Mouse (Mus musculus): ENCODE data around the gene Gnb1. TPM values are rescaled to one million over a fixed set of nuclear protein-coding genes. Genes with fewer than 3 reads are reported as not detected.

The Gnb1 gene
- polyA plus RNA-seq, 1 experiment: 1,603 TPM

GRCm38 (mm10) chr4:155492131-155492633 lies 1.0 kb downstream of the Gnb1 start:
- H3K27me3 ChIP-seq (ENCODE audit: control insufficient read depth, insufficient read depth, low read length): no peaks in the 10 kb centered on the region
- H3K27ac ChIP-seq (ENCODE audit: insufficient read depth, low read depth, low read length): peak overlapping the region; percentile 77
- WGBS: under 1% methylated on average over 51 of the region's 51 CpGs
- no peak for TF ChIP-seq CTCF (IDR thresholded peaks at IDR 0.05; ENCODE audit: extremely low read depth, insufficient read length, insufficient replicate concordance, low read depth, low read length)
- TF ChIP-seq POLR2A (IDR thresholded peaks at IDR 0.05; ENCODE audit: low read depth, low read length): peak; percentile 34; the same call in 1 of the 2 replicates
- H3K4me1 ChIP-seq (ENCODE audit: control insufficient read depth, insufficient read depth, insufficient read length, low read length): peaks cover 25% of the 10 kb centered on the region; the same call in 1 of the 2 replicates
- H3K4me3 ChIP-seq (ENCODE audit: low read depth, low read length): peak overlapping the region; percentile 79
- H3K36me3 ChIP-seq (ENCODE audit: control insufficient read depth, insufficient read depth, low read length): peaks cover 1% of the 10 kb centered on the region; the same call in 1 of the 2 replicates

- TF ChIP-seq CTCF (IDR thresholded peaks at IDR 0.05; ENCODE audit: extremely low read depth, insufficient read length, insufficient replicate concordance, low read depth, low read length) (no peak), POLR2A (IDR thresholded peaks at IDR 0.05; ENCODE audit: low read depth, low read length) (no peak)
- H3K36me3 ChIP-seq (ENCODE audit: control insufficient read depth, insufficient read depth, low read length): peaks cover 1% of the 10 kb centered on the region; the same call in 1 of the 2 replicates
- H3K27ac ChIP-seq (ENCODE audit: insufficient read depth, low read depth, low read length): no peak overlapping the region
- no peaks in the 10 kb centered on the region for H3K27me3 ChIP-seq (ENCODE audit: control insufficient read depth, insufficient read depth, low read length)
- H3K4me3 ChIP-seq (ENCODE audit: low read depth, low read length): peak overlapping the region; percentile 27
- H3K4me1 ChIP-seq (ENCODE audit: control insufficient read depth, insufficient read depth, insufficient read length, low read length): peaks cover 11% of the 10 kb centered on the region; the same call in 1 of the 2 replicates
- WGBS: 31% methylated on average over 4 of the region's 4 CpGs
These were observed 3.7 kb downstream of the Gnb1 start for GRCm38 (mm10) chr4:155494891-155495290.

DNA sequence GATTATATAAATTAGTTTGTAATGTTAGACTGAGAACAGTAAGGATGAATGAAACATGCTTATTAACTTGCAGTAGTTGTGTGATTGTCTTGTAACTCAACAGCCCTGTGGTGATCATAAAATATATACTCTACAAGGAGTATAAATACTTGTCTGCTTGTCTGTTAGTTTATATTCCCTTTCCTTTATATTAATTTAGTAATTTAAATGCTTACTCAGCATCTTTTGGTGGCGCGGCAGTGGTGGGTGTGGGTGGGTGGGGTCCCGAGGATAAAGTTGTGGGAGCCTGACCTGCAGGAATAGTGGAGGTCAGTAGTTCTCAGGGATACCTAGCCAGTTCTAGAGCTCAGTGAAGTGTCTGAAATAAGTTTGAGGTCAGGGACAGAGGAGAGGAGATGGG lies 6.8 kb downstream of the Gnb1 start:
- H3K27ac ChIP-seq (ENCODE audit: insufficient read depth, low read depth, low read length): no peak overlapping the region
- H3K36me3 ChIP-seq (ENCODE audit: control insufficient read depth, insufficient read depth, low read length): peaks cover 1% of the 10 kb centered on the region; the same call in 1 of the 2 replicates
- H3K27me3 ChIP-seq (ENCODE audit: control insufficient read depth, insufficient read depth, low read length): no peaks in the 10 kb centered on the region
- WGBS: 43% methylated on average over 3 of the region's 3 CpGs
- no peak overlapping the region for H3K4me3 ChIP-seq (ENCODE audit: low read depth, low read length)
- no peak for TF ChIP-seq CTCF (IDR thresholded peaks at IDR 0.05; ENCODE audit: extremely low read depth, insufficient read length, insufficient replicate concordance, low read depth, low read length)
- no peak for TF ChIP-seq POLR2A (IDR thresholded peaks at IDR 0.05; ENCODE audit: low read depth, low read length)
- H3K4me1 ChIP-seq (ENCODE audit: control insufficient read depth, insufficient read depth, insufficient read length, low read length): peaks cover 13% of the 10 kb centered on the region

GRCm38 (mm10) chr4:155501126-155501525 lies 10.0 kb downstream of the Gnb1 start:
- Histone ChIP-seq H3K4me3 (ENCODE audit: low read depth, low read length) (no peak overlapping the region), H3K27me3 (ENCODE audit: control insufficient read depth, insufficient read depth, low read length) (no peaks in the 10 kb centered on the region), H3K27ac (ENCODE audit: insufficient read depth, low read depth, low read length) (no peak overlapping the region), H3K36me3 (ENCODE audit: control insufficient read depth, insufficient read depth, low read length) (peaks cover 7% of the 10 kb centered on the region), H3K4me1 (ENCODE audit: control insufficient read depth, insufficient read depth, insufficient read length, low read length) (peaks cover 19% of the 10 kb centered on the region)
- TF ChIP-seq POLR2A (IDR thresholded peaks at IDR 0.05; ENCODE audit: low read depth, low read length) (no peak), CTCF (IDR thresholded peaks at IDR 0.05; ENCODE audit: extremely low read depth, insufficient read length, insufficient replicate concordance, low read depth, low read length) (no peak)
- 72% methylated on average over 2 of the region's 2 CpGs for WGBS

DNA sequence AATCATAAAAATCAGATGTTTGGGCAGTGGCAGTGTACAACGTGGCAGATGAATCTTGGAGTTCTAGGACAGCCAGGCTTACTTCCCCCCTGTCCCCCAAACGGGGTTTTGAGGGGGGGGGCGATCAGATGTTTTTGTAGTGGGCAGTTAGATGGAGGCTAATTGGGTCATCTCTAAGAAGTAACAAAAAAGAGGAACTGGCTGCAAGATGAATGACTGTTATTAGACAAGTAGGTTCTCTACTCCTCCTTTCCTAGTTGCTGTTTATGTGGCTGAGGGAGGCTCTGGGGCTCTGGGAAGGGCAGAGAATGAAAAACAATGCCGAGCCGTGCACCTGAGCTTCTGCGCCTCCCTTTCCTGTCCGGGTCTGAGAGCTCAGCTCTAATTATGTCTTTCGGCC lies 13.9 kb downstream of the Gnb1 start:
- TF ChIP-seq CTCF (IDR thresholded peaks at IDR 0.05; ENCODE audit: extremely low read depth, insufficient read length, insufficient replicate concordance, low read depth, low read length): no peak
- TF ChIP-seq POLR2A (IDR thresholded peaks at IDR 0.05; ENCODE audit: low read depth, low read length): no peak
- 39% methylated on average over 8 of the region's 8 CpGs for WGBS
- Histone ChIP-seq H3K36me3 (ENCODE audit: control insufficient read depth, insufficient read depth, low read length) (peaks cover 5% of the 10 kb centered on the region), H3K4me1 (ENCODE audit: control insufficient read depth, insufficient read depth, insufficient read length, low read length) (peaks cover 15% of the 10 kb centered on the region), H3K4me3 (ENCODE audit: low read depth, low read length) (no peak overlapping the region), H3K27ac (ENCODE audit: insufficient read depth, low read depth, low read length) (no peak overlapping the region), H3K27me3 (ENCODE audit: control insufficient read depth, insufficient read depth, low read length) (no peaks in the 10 kb centered on the region)

DNA sequence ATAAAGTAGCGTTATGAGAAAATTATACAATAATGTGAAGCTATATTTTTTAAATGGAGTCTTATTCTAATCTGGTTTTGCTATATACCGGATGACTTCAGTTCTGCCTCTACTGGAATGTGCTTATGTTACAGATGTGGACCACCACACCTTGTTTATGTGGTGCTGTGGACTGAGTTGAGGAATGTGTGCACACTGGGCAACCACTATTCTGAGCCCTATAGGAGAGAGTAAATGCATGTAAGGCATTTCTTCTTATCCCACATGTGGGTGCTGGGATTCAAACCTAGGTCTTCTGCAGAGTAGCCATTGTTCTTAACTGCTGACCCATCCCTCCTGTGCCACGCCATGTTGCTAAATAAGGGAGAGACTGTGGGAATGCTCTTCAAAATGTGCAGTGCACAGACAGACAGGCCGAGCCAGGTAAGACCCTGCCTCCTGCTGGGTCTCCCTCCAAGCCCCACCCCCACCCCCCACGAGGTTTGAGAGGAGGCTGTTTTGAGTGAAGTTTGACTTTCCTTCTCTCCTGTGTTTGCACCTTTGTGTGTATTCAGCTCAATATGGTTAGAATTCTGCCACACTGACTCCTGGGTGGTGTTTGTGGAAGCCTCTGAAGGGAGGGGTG lies 14.6 kb downstream of the Gnb1 start:
- WGBS: 75% methylated on average over 5 of the region's 5 CpGs
- no peaks in the 10 kb centered on the region for H3K27me3 ChIP-seq (ENCODE audit: control insufficient read depth, insufficient read depth, low read length)
- H3K36me3 ChIP-seq (ENCODE audit: control insufficient read depth, insufficient read depth, low read length): peaks cover 8% of the 10 kb centered on the region
- H3K4me1 ChIP-seq (ENCODE audit: control insufficient read depth, insufficient read depth, insufficient read length, low read length): peaks cover 17% of the 10 kb centered on the region
- H3K4me3 ChIP-seq (ENCODE audit: low read depth, low read length): no peak overlapping the region
- TF ChIP-seq CTCF (IDR thresholded peaks at IDR 0.05; ENCODE audit: extremely low read depth, insufficient read length, insufficient replicate concordance, low read depth, low read length) (no peak), POLR2A (IDR thresholded peaks at IDR 0.05; ENCODE audit: low read depth, low read length) (no peak)
- no peak overlapping the region for H3K27ac ChIP-seq (ENCODE audit: insufficient read depth, low read depth, low read length)

GRCm38 (mm10) chr4:155508614-155509013 lies 17.5 kb downstream of the Gnb1 start:
- no peak overlapping the region for H3K27ac ChIP-seq (ENCODE audit: insufficient read depth, low read depth, low read length)
- H3K27me3 ChIP-seq (ENCODE audit: control insufficient read depth, insufficient read depth, low read length): no peaks in the 10 kb centered on the region
- H3K4me3 ChIP-seq (ENCODE audit: low read depth, low read length): no peak overlapping the region
- TF ChIP-seq CTCF (IDR thresholded peaks at IDR 0.05; ENCODE audit: extremely low read depth, insufficient read length, insufficient replicate concordance, low read depth, low read length) (no peak), POLR2A (IDR thresholded peaks at IDR 0.05; ENCODE audit: low read depth, low read length) (no peak)
- H3K4me1 ChIP-seq (ENCODE audit: control insufficient read depth, insufficient read depth, insufficient read length, low read length): peaks cover 12% of the 10 kb centered on the region; the same call in 1 of the 2 replicates
- H3K36me3 ChIP-seq (ENCODE audit: control insufficient read depth, insufficient read depth, low read length): peaks cover 8% of the 10 kb centered on the region
- WGBS: 56% methylated on average over 4 of the region's 4 CpGs
